7 mouse cellular contexts compared by ENCODE assay signal in genomic region chr10:122045946-122046345, GRCm38 (mm10). TPM values are rescaled to one million over a fixed set of nuclear protein-coding genes. Genes with fewer than 3 reads are reported as not detected.
DNase-seq lines count a peak whose midpoint lies in the region; ATAC-seq and TF ChIP-seq lines count a peak whose summit lies in the region.

No protein-coding gene starts in this region.

- H3K9ac ChIP-seq in lung, embryonic 16.5 days (ENCODE audit: low read length) = peak overlapping the region; percentile 83
- H3K9ac ChIP-seq in forebrain, embryonic 15.5 days (replicated peaks) = peak overlapping the region; percentile 78
- H3K9ac ChIP-seq in liver, postnatal 0 days (replicated peaks) = no peak overlapping the region

- H3K4me1 ChIP-seq in lung, embryonic 16.5 days (replicated peaks; ENCODE audit: control insufficient read depth, insufficient read depth, low read length) = peaks cover 4% of the 10 kb centered on the region; the same call in 1 of the 2 replicates
- peaks cover 12% of the 10 kb centered on the region; the same call in 1 of the 2 replicates for H3K4me1 ChIP-seq in forebrain, embryonic 15.5 days
- 0 out of 2 replicates have a peak, but pooled peaks cover 2% of the 10 kb centered on the region for H3K4me1 ChIP-seq in liver, postnatal 0 days (ENCODE audit: insufficient read depth)

- H3K4me3 ChIP-seq in lung, embryonic 16.5 days (ENCODE audit: low read length) = peak overlapping the region; percentile 78
- peak overlapping the region; percentile 54 for H3K4me3 ChIP-seq in forebrain, embryonic 15.5 days
- H3K4me3 ChIP-seq in liver, postnatal 0 days (ENCODE audit: low read depth, low read length) = 0 out of 2 replicates have a peak overlapping the region, but pooled peaks have one; percentile 63

- DNase-seq in lung, adult 18-20 months = no peak
- DNase-seq in liver, postnatal 0 days = no peak
- no peak for DNase-seq in cerebellum, adult 9-10 months
- no peak for DNase-seq in cerebellum, adult 8-10 months

- no peaks in the 10 kb centered on the region for H3K36me3 ChIP-seq in lung, embryonic 16.5 days (ENCODE audit: control insufficient read depth, insufficient read depth, low read length)
- no peaks in the 10 kb centered on the region for H3K36me3 ChIP-seq in forebrain, embryonic 15.5 days
- no peaks in the 10 kb centered on the region for H3K36me3 ChIP-seq in liver, postnatal 0 days (replicated peaks; ENCODE audit: insufficient read depth, low read length)

- TF ChIP-seq CTCF in liver, postnatal 0 days (IDR thresholded peaks at IDR 0.05; ENCODE audit: low read depth) = no peak

- H3K9me3 ChIP-seq in lung, embryonic 16.5 days (ENCODE audit: control insufficient read depth, low read length) = no peaks in the 10 kb centered on the region
- H3K9me3 ChIP-seq in forebrain, embryonic 15.5 days = no peaks in the 10 kb centered on the region
- H3K9me3 ChIP-seq in liver, postnatal 0 days (ENCODE audit: low read length) = no peaks in the 10 kb centered on the region

- no peak for TF ChIP-seq EP300 in liver, postnatal 0 days (IDR thresholded peaks at IDR 0.05; ENCODE audit: low read depth)

- H3K27me3 ChIP-seq in lung, embryonic 16.5 days (ENCODE audit: control insufficient read depth, insufficient read depth, low read depth, low read length) = no peaks in the 10 kb centered on the region
- H3K27me3 ChIP-seq in forebrain, embryonic 15.5 days = no peaks in the 10 kb centered on the region
- peaks cover 11% of the 10 kb centered on the region for H3K27me3 ChIP-seq in liver, postnatal 0 days (ENCODE audit: insufficient read depth, low read length)

- WGBS in lung, embryonic 16.5 days = 13% methylated on average over 9 of the region's 9 CpGs
- 9% methylated on average over 9 of the region's 9 CpGs for WGBS in forebrain, embryonic 15.5 days
- WGBS in liver, postnatal 0 days (ENCODE audit: insufficient replicate concordance) = 36% methylated on average over 9 of the region's 9 CpGs

- ATAC-seq in lung, embryonic 16.5 days (ENCODE audit: low read depth) = no peak
- no peak for ATAC-seq in forebrain, embryonic 15.5 days (replicated peaks)
- ATAC-seq in liver, postnatal 0 days = no peak
- no peak for ATAC-seq in megakaryocyte-erythroid progenitor cell, adult 5-6 weeks (replicated peaks; ENCODE audit: low FRiP score, low TSS enrichment, poor library complexity, severe bottlenecking)

- H3K27ac ChIP-seq in lung, embryonic 16.5 days (ENCODE audit: low read length) = no peak overlapping the region
- H3K27ac ChIP-seq in forebrain, embryonic 15.5 days (replicated peaks) = peak overlapping the region; percentile 83
- no peak overlapping the region for H3K27ac ChIP-seq in liver, postnatal 0 days (ENCODE audit: low read depth)

- H3K4me2 ChIP-seq in lung, embryonic 16.5 days (ENCODE audit: low read depth, low read length) = peak overlapping the region; percentile 79
- H3K4me2 ChIP-seq in forebrain, embryonic 15.5 days (replicated peaks) = peak overlapping the region; percentile 45
- H3K4me2 ChIP-seq in liver, postnatal 0 days (ENCODE audit: low read depth, low read length) = peak overlapping the region; percentile 86

RNA-seq across cellular contexts. Expression of gene Srgap1, which starts 1.2 kb away (rescaled TPM):
- 8.0 and 8.6 TPM in 2 replicates for polyA plus RNA-seq in lung, embryonic 16.5 days (2015; fragmentation: Nextera tagmentation; extraction: Ambion mirVana)
- polyA plus RNA-seq in forebrain, embryonic 15.5 days (2015; fragmentation: Nextera tagmentation; extraction: Ambion mirVana) = 31.9 and 34.7 TPM in 2 replicates
- polyA plus RNA-seq in liver, postnatal 0 days (2015; fragmentation: Nextera tagmentation; extraction: Ambion mirVana) = 0.90 and 0.96 TPM in 2 replicates
- 0.07 and 0.84 TPM in 2 replicates for total RNA-seq in megakaryocyte-erythroid progenitor cell, adult 5-6 weeks (2014; fragmentation: Nextera tagmentation)
- total RNA-seq in megakaryocyte-erythroid progenitor cell, adult 5-6 weeks (2017) = not detected in 2 replicates

RNA-seq across cellular contexts. Expression of gene Rxylt1, which starts 51.2 kb away (rescaled TPM):
- polyA plus RNA-seq in lung, embryonic 16.5 days (2015; fragmentation: Nextera tagmentation; extraction: Ambion mirVana) = 42.2 and 42.5 TPM in 2 replicates
- 32.7 and 33.1 TPM in 2 replicates for polyA plus RNA-seq in forebrain, embryonic 15.5 days (2015; fragmentation: Nextera tagmentation; extraction: Ambion mirVana)
- polyA plus RNA-seq in liver, postnatal 0 days (2015; fragmentation: Nextera tagmentation; extraction: Ambion mirVana) = 28.1 and 30.5 TPM in 2 replicates
- total RNA-seq in megakaryocyte-erythroid progenitor cell, adult 5-6 weeks (2014; fragmentation: Nextera tagmentation) = 16.6 and 28.4 TPM in 2 replicates
- 39.7 and 51.5 TPM in 2 replicates for total RNA-seq in megakaryocyte-erythroid progenitor cell, adult 5-6 weeks (2017)
